Mouse (Mus musculus) myocyte (in vitro differentiated cells): ENCODE measurements around the gene Lgr6. TPM values are rescaled to one million over a fixed set of nuclear protein-coding genes. Genes with fewer than 3 reads are reported as not detected.

Experiments
- H3K27me3 ChIP-seq: one replicate; pipeline ENCODE4 v1.6.1; 2011; ENCODE audit not compliant: control insufficient read depth, insufficient read depth, insufficient read length
- H3K36me3 ChIP-seq: one replicate; pipeline ENCODE4 v1.6.1; 2011; ENCODE audit not compliant: control insufficient read depth, insufficient read depth
- H3K4me2 ChIP-seq: one replicate; pipeline ENCODE4 v1.6.1; 2011; ENCODE audit warnings: low read depth, control low read depth
- H3K4me3 ChIP-seq: one replicate; pipeline ENCODE4 v1.5.1; 2011; ENCODE audit warnings: mild to moderate bottlenecking, control low read depth, moderate library complexity
- H3K79me2 ChIP-seq: one replicate; pipeline ENCODE4 v1.6.1; 2011; ENCODE audit not compliant: control insufficient read depth, insufficient read depth
- H3ac ChIP-seq: one replicate; pipeline ENCODE4 v1.6.1; 2011; ENCODE audit not compliant: control insufficient read depth, insufficient read length
- CEBPB ChIP-seq: IDR thresholded peaks from 2 replicates; pipeline ENCODE4 v1.6.1; 2011; ENCODE audit warnings: mild to moderate bottlenecking, moderate library complexity; ENCODE audit not compliant: poor library complexity, insufficient read depth, severe bottlenecking
- E2F4 ChIP-seq: IDR thresholded peaks from one replicate; pipeline ENCODE4 v1.6.1; 2011; ENCODE audit warnings: mild to moderate bottlenecking, control low read depth, moderate library complexity; ENCODE audit not compliant: insufficient read depth
- MAX ChIP-seq: IDR thresholded peaks from one replicate; pipeline ENCODE4 v1.6.1; 2011; ENCODE audit warnings: low read depth, mild to moderate bottlenecking, control low read depth
- MYOD1 ChIP-seq, 3 experiments: IDR thresholded peaks; one replicate each; pipeline ENCODE4 v1.6.1; 2011; ENCODE audit warnings: control low read depth in 2 of 3, low read depth in 2 of 3, mild to moderate bottlenecking in 2 of 3, moderate library complexity in 1 of 3; ENCODE audit not compliant: insufficient read length in 2 of 3, control insufficient read depth in 1 of 3
- MYOG ChIP-seq, 3 experiments: IDR thresholded peaks; one replicate each; pipeline ENCODE4 v1.6.1; 2011; ENCODE audit warnings: control low read depth in 2 of 3, low read depth in 2 of 3, mild to moderate bottlenecking in 2 of 3; ENCODE audit not compliant: insufficient read length in 2 of 3, control insufficient read depth in 1 of 3, insufficient read depth in 1 of 3
- POLR2A ChIP-seq: IDR thresholded peaks from one replicate; pipeline ENCODE4 v1.6.1; 2011; ENCODE audit warnings: low read depth, mild to moderate bottlenecking, control low read depth, moderate library complexity; ENCODE audit not compliant: insufficient read length
- POLR2AphosphoS2 ChIP-seq: IDR thresholded peaks from one replicate; pipeline ENCODE4 v1.6.1; 2011; ENCODE audit warnings: low read depth, control low read depth; ENCODE audit not compliant: insufficient read length
- REST ChIP-seq: IDR thresholded peaks from one replicate; pipeline ENCODE4 v1.6.1; 2011; ENCODE audit warnings: mild to moderate bottlenecking, control low read depth, moderate library complexity; ENCODE audit not compliant: insufficient read depth, insufficient read length
- SRF ChIP-seq: IDR thresholded peaks from one replicate; pipeline ENCODE4 v1.6.1; 2011; ENCODE audit warnings: low read depth; ENCODE audit not compliant: control insufficient read depth, insufficient read length
- TCF12 ChIP-seq: IDR thresholded peaks from one replicate; pipeline ENCODE4 v1.6.1; 2011; ENCODE audit warnings: mild to moderate bottlenecking, control low read depth; ENCODE audit not compliant: poor library complexity, insufficient read depth, severe bottlenecking
- TCF3 ChIP-seq: IDR thresholded peaks from one replicate; pipeline ENCODE4 v1.6.1; 2011; ENCODE audit warnings: low read depth, control low read depth; ENCODE audit not compliant: insufficient read length
- USF1 ChIP-seq: IDR thresholded peaks from one replicate; pipeline ENCODE4 v1.6.1; 2011; ENCODE audit warnings: low read depth, mild to moderate bottlenecking, control low read depth, moderate library complexity
- polyA plus RNA-seq: library from polyadenylated mRNA; unstranded; fragments of >200 nt; fragmentation: generic; extraction: Trizol; gene quantifications from one replicate; pipeline ENCODE4 v1.2.1, GENCODE M21; 2012; ENCODE audit warnings: missing spikeins

The Lgr6 gene
- polyA plus RNA-seq, 1 experiment: 2.1 TPM

DNA sequence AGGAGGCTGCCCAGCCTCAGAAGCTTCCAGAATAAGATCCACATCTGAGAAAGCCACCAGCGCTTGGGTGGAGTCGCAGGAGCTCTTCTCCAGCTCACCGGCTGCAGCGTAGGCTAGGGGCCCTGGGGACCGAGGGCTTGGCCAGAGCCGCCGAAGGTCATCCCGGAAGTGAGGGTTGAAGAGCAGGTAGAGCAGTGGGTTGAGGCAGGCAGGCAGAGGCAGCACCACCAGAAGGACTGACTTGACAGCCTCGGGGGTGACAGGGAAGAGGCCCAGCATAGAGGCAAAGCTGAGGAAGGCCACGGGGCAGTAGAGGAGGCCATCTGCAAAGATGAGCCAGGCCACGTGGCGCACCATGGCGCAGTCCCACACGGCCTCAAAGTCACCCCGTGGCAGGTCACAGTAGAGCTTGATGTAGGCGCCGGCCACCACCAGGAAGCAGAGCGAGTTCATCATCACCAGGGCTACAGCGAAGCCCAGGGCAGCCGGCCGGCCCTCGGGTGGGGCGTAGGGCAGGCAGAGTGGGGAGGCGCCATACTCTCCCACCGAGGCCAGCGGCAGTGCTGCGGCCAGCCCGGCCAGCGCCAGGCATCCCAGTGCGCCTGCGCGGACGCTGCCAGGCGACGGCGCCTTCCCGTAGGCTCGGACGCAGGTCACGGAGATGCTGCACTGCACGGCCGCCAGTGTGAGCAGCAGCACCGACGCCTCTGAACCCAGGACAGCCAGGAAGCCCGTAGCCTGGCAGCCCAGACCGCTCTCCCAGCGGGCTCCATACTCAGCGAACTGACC lies 117.7 kb downstream of the Lgr6 start:
- Histone ChIP-seq H3K4me2 (no peak overlapping the region), H3ac (no peak overlapping the region), H3K27me3 (no peaks in the 10 kb centered on the region), H3K79me2 (no peaks in the 10 kb centered on the region), H3K36me3 (no peaks in the 10 kb centered on the region), H3K4me3 (no peak overlapping the region)
- TF ChIP-seq POLR2AphosphoS2 (no peak), TCF3 (no peak), MYOD1 (IDR thresholded peaks at IDR 0.05; ENCODE audit: control insufficient read depth in 1 of 3, insufficient read length in 2 of 3, low read depth in 2 of 3) (no peak), SRF (no peak), MAX (no peak), REST (no peak), TCF12 (no peak), POLR2A (no peak), MYOG (IDR thresholded peaks at IDR 0.05; ENCODE audit: control insufficient read depth in 1 of 3, insufficient read depth in 1 of 3, insufficient read length in 2 of 3, low read depth in 2 of 3) (no peak), USF1 (no peak), E2F4 (no peak), CEBPB (no peak)

DNA sequence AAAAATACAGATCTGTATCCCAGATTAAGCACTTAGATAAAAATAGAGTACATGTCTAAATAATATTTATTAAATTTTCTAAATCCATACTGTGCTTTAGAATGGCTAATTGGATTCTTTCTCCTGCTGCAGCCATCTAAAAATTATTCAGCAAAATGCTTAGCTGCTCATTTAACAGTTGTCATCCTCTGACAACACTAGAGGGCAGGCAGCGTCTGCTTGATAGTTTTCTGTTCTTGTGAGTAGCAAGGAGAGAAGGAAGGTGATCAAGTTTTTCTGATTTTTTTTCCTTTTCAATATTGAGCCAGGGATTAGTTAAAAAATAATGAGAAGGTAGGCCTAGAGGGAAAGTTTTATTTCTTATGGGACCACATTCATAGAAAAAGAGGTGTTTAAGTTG lies 132.2 kb downstream of the Lgr6 start:
- no peak overlapping the region for H3ac ChIP-seq
- H3K4me2 ChIP-seq: no peak overlapping the region
- no peaks in the 10 kb centered on the region for H3K27me3 ChIP-seq
- peaks cover 5% of the 10 kb centered on the region for H3K36me3 ChIP-seq
- H3K4me3 ChIP-seq: no peak overlapping the region
- TF ChIP-seq TCF12: no peak
- no peak for TF ChIP-seq REST
- TF ChIP-seq POLR2A: no peak
- no peak for TF ChIP-seq SRF
- TF ChIP-seq E2F4: no peak
- no peak for TF ChIP-seq USF1
- TF ChIP-seq POLR2AphosphoS2: no peak
- no peak for TF ChIP-seq MAX
- no peak for TF ChIP-seq TCF3
- TF ChIP-seq MYOD1 (IDR thresholded peaks at IDR 0.05; ENCODE audit: control insufficient read depth in 1 of 3, insufficient read length in 2 of 3, low read depth in 2 of 3): no peak
- no peak for TF ChIP-seq MYOG (IDR thresholded peaks at IDR 0.05; ENCODE audit: control insufficient read depth in 1 of 3, insufficient read depth in 1 of 3, insufficient read length in 2 of 3, low read depth in 2 of 3)
- TF ChIP-seq CEBPB: no peak
- H3K79me2 ChIP-seq: no peaks in the 10 kb centered on the region

DNA sequence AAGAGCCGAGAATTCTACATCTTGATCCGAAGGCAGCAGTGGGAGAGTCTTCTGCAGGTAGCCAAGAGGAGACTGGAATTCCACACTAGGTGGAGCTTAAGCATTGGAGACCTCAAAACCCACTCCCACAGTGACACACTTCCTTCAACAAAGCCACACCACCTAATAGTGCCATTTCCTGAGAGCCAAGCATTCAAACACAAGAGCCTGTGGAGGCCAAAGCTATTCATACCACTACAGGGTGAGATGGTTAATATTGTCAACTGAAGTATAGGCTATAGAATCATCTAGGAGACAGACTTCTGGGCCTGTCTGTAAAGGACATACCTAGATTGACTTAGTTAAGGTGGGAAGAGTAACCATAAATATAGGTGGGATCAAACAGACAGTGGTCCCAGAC lies 139.6 kb downstream of the Lgr6 start:
- Histone ChIP-seq H3K79me2 (no peaks in the 10 kb centered on the region), H3K4me2 (no peak overlapping the region), H3K36me3 (no peaks in the 10 kb centered on the region), H3K27me3 (no peaks in the 10 kb centered on the region), H3K4me3 (no peak overlapping the region), H3ac (no peak overlapping the region)
- TF ChIP-seq POLR2AphosphoS2 (no peak), E2F4 (no peak), TCF3 (no peak), CEBPB (no peak), REST (no peak), USF1 (no peak), TCF12 (no peak), MYOD1 (IDR thresholded peaks at IDR 0.05; ENCODE audit: control insufficient read depth in 1 of 3, insufficient read length in 2 of 3, low read depth in 2 of 3) (no peak), MAX (no peak), MYOG (IDR thresholded peaks at IDR 0.05; ENCODE audit: control insufficient read depth in 1 of 3, insufficient read depth in 1 of 3, insufficient read length in 2 of 3, low read depth in 2 of 3) (no peak), POLR2A (no peak), SRF (no peak)

DNA sequence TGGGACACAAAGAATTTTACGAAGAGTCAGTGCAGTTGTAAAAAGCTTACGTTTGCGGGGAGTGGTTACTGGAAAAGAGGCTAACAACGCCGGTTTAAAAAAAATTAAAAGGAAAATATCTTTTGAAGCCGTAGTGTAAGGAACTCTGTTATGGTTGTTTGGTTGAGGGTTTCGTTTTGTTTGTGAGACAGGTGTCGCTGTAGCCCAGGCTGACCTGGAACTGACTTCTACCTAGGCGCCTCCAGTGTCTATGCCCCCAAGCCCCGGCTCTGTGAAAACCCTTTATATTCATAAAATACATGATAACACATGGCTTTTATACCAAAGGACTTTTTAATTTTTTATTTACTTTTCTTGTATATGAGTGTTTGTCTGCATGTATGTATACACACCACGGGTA lies 142.3 kb downstream of the Lgr6 start:
- no peaks in the 10 kb centered on the region for H3K27me3 ChIP-seq
- no peak overlapping the region for H3ac ChIP-seq
- H3K36me3 ChIP-seq: no peaks in the 10 kb centered on the region
- TF ChIP-seq POLR2AphosphoS2 (no peak), TCF3 (no peak), SRF (no peak), MYOD1 (IDR thresholded peaks at IDR 0.05; ENCODE audit: control insufficient read depth in 1 of 3, insufficient read length in 2 of 3, low read depth in 2 of 3) (no peak), REST (no peak), POLR2A (no peak), USF1 (no peak)
- H3K79me2 ChIP-seq: no peaks in the 10 kb centered on the region
- H3K4me2 ChIP-seq: peak overlapping the region; percentile 74
- peak overlapping the region; percentile 45 for H3K4me3 ChIP-seq
